Mouse (Mus musculus) E14TG2a.4 (cell line): Measurements from ENCODE around the gene Sel1l3.

ENCODE experiments used
- CTCF ChIP-seq: conservative IDR thresholded peaks from 2 replicates; pipeline ENCODE4 v1.5.1; 2014; ENCODE audit warnings: low read length
- POU5F1 ChIP-seq: IDR thresholded peaks from 2 replicates; pipeline ENCODE4 v1.6.1; 2014; ENCODE audit warnings: low read length, borderline replicate concordance

DNA sequence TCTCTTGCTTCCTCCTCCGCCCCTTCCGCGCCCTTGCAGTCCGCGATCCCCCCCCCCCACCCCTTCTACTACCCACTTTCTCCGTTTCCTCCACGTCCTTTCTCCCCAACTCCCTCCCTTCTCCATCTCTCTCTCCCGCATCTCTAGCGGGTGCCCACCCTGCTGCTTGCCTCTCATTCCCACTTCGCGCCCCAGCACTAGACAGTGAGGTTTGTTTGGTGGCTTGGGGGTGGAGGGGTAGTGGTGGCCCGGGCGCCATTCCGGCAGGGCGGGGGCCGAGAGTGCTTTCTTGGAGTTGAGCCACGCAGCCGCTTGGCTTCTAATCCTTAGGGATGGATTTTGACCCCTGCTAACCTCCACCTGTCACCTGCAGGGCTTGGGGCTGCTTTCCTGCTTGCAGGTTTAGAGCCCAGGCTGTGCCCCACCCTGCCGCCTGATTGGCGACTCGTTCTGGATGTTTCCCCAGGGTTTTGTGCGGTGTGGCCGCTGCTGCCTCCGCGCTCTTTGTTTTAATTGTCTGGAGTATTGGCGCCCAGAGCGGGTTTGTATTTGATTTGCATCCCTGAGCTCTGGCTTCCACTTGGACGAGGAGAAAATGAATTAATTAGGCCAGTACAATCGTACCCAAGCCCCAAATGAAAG lies at the start of gene Sel1l3:
- no peak for TF ChIP-seq CTCF
- TF ChIP-seq POU5F1, result no peak
